Mouse (Mus musculus) CH12.LX (cell line): ENCODE results near the gene Syna. TPM values are rescaled to one million over a fixed set of nuclear protein-coding genes. Genes with fewer than 3 reads are reported as not detected.

Source experiments
- DNase-seq: peaks from one replicate; pipeline ENCODE4 v3.0.0-alpha.2; 2013; ENCODE audit errors: extremely low read depth
- H3K27ac ChIP-seq: 2 replicates; pipeline ENCODE4 v1.5.1; 2012; ENCODE audit warnings: low read depth, mild to moderate bottlenecking, control low read depth, moderate library complexity; ENCODE audit not compliant: insufficient read depth
- H3K27me3 ChIP-seq: replicated peaks from 2 replicates; pipeline ENCODE3; 2012; ENCODE audit warnings: inconsistent platforms
- H3K36me3 ChIP-seq, 2 experiments: replicated peaks in 1 of 2; 2 replicates each; pipeline versions ENCODE3 to v1.6.1; 2012; ENCODE audit warnings: inconsistent platforms in 1 of 2, low read length in 1 of 2, mild to moderate bottlenecking in 1 of 2, mixed read lengths in 1 of 2, moderate library complexity in 1 of 2; ENCODE audit not compliant: control insufficient read depth in 1 of 2, insufficient read depth in 1 of 2
- H3K4me1 ChIP-seq, 2 experiments: 2 replicates each; pipeline ENCODE4 v1.6.1; 2012; ENCODE audit warnings: inconsistent platforms in 1 of 2, moderate library complexity in 1 of 2; ENCODE audit not compliant: insufficient read depth in 2 of 2, control insufficient read depth in 1 of 2
- H3K4me2 ChIP-seq: 2 replicates; pipeline ENCODE4 v1.6.1; 2012; ENCODE audit warnings: low read depth, mild to moderate bottlenecking, control low read depth; ENCODE audit not compliant: poor library complexity, insufficient read depth, severe bottlenecking
- H3K4me3 ChIP-seq, 3 experiments: fragments of 150-350 bp in 1 of 3; sonication (generic) in 1 of 3; replicated peaks in 1 of 3; 2 replicates each; pipeline versions ENCODE3 to v1.5.1; 2011 to 2012; ENCODE audit warnings: low read depth in 2 of 3, low read length in 2 of 3, mild to moderate bottlenecking in 2 of 3, moderate library complexity in 2 of 3, control low read depth in 1 of 3, improper control_type of control experiment in 1 of 3, inconsistent platforms in 1 of 3, mixed read lengths in 1 of 3; ENCODE audit not compliant: poor library complexity in 1 of 3
- H3K79me2 ChIP-seq: replicated peaks from 2 replicates; pipeline ENCODE4 v1.6.1; 2012; ENCODE audit warnings: mild to moderate bottlenecking, moderate library complexity; ENCODE audit not compliant: control insufficient read depth, poor library complexity, insufficient read depth, severe bottlenecking; ENCODE audit errors: extremely low read depth
- H3K9ac ChIP-seq: 2 replicates; pipeline ENCODE4 v1.6.1; 2012; ENCODE audit warnings: low read depth, mild to moderate bottlenecking, control low read depth, moderate library complexity; ENCODE audit not compliant: insufficient read depth
- H3K9me3 ChIP-seq: replicated peaks from 2 replicates; pipeline ENCODE3; 2012; ENCODE audit warnings: low read length, inconsistent platforms, mixed read lengths
- BHLHE40 ChIP-seq: IDR thresholded peaks from 2 replicates; pipeline ENCODE4 v1.6.1; 2011; ENCODE audit warnings: mild to moderate bottlenecking, low read depth, low read length, improper control_type of control experiment
- CHD2 ChIP-seq: IDR thresholded peaks from 2 replicates; pipeline ENCODE4 v1.6.1; 2011; ENCODE audit warnings: low read length, improper control_type of control experiment
- CTCF ChIP-seq, 2 experiments: IDR thresholded peaks in 1 of 2; conservative IDR thresholded peaks in 1 of 2; 2 replicates each; pipeline ENCODE4 v1.5.1; 2011 to 2012; ENCODE audit warnings: low read depth in 2 of 2, low read length in 2 of 2, improper control_type of control experiment in 1 of 2, inconsistent platforms in 1 of 2, mild to moderate bottlenecking in 1 of 2, moderate library complexity in 1 of 2
- EP300 ChIP-seq: IDR thresholded peaks from 2 replicates; pipeline ENCODE4 v1.6.1; 2011; ENCODE audit warnings: low read length, improper control_type of control experiment
- ETS1 ChIP-seq: conservative IDR thresholded peaks from 2 replicates; pipeline ENCODE4 v1.6.1; 2012; ENCODE audit warnings: low read depth, mild to moderate bottlenecking, inconsistent platforms, low read length, improper control_type of control experiment, moderate library complexity
- HCFC1 ChIP-seq: IDR thresholded peaks from 2 replicates; pipeline ENCODE4 v1.6.1; 2012; ENCODE audit warnings: low read depth, mild to moderate bottlenecking, inconsistent platforms, low read length, improper control_type of control experiment
- IRF4 ChIP-seq: IDR thresholded peaks from 2 replicates; pipeline ENCODE4 v1.6.1; 2014; ENCODE audit warnings: low read depth, mild to moderate bottlenecking, inconsistent platforms, low read length, improper control_type of control experiment
- JUND ChIP-seq: conservative IDR thresholded peaks from 2 replicates; pipeline ENCODE4 v1.6.1; 2011; ENCODE audit warnings: low read depth, low read length, improper control_type of control experiment
- MAFK ChIP-seq: IDR thresholded peaks from 2 replicates; pipeline ENCODE4 v1.6.1; 2011; ENCODE audit warnings: low read length, improper control_type of control experiment; ENCODE audit not compliant: insufficient replicate concordance
- MAX ChIP-seq: IDR thresholded peaks from 2 replicates; pipeline ENCODE4 v1.6.1; 2011; ENCODE audit warnings: low read length, improper control_type of control experiment
- MYC ChIP-seq: IDR thresholded peaks from 2 replicates; pipeline ENCODE4 v1.6.1; 2011; ENCODE audit warnings: low read depth, mild to moderate bottlenecking, improper control_type of control experiment, low read length
- NELFE ChIP-seq: IDR thresholded peaks from 2 replicates; pipeline ENCODE4 v1.6.1; 2011; ENCODE audit warnings: low read depth, low read length, improper control_type of control experiment
- PAX5 ChIP-seq: IDR thresholded peaks from 2 replicates; pipeline ENCODE4 v1.6.1; 2012; ENCODE audit warnings: low read length, inconsistent platforms, mixed read lengths
- POLR2AphosphoS2 ChIP-seq: IDR thresholded peaks from 2 replicates; pipeline ENCODE4 v1.6.1; 2011; ENCODE audit warnings: low read depth, low read length, improper control_type of control experiment
- RCOR1 ChIP-seq: conservative IDR thresholded peaks from 2 replicates; pipeline ENCODE4 v1.6.1; 2012; ENCODE audit warnings: low read depth, mild to moderate bottlenecking, inconsistent platforms, low read length, improper control_type of control experiment
- SMC3 ChIP-seq: IDR thresholded peaks from 2 replicates; pipeline ENCODE4 v1.6.1; 2011; ENCODE audit warnings: low read depth, low read length, improper control_type of control experiment
- TBP ChIP-seq: conservative IDR thresholded peaks from 2 replicates; pipeline ENCODE4 v1.6.1; 2011; ENCODE audit warnings: low read depth, low read length, improper control_type of control experiment
- UBTF ChIP-seq: IDR thresholded peaks from 2 replicates; pipeline ENCODE4 v1.6.1; 2012; ENCODE audit warnings: low read depth, mild to moderate bottlenecking, inconsistent platforms, low read length, improper control_type of control experiment, moderate library complexity
- USF1 ChIP-seq: IDR thresholded peaks from 2 replicates; pipeline ENCODE4 v1.6.1; 2014; ENCODE audit warnings: low read depth, mild to moderate bottlenecking, inconsistent platforms, low read length, improper control_type of control experiment
- ZC3H11A ChIP-seq: IDR thresholded peaks from 2 replicates; pipeline ENCODE4 v1.6.1; 2012; ENCODE audit warnings: low read depth, mild to moderate bottlenecking, inconsistent platforms, low read length, improper control_type of control experiment
- dilution Hi-C: fragments of 300-500 bp; cut with MboI; formaldehyde crosslinking; loops from 2 replicates; pipeline ENCODE4 v1.14.3; 2020; ENCODE audit warnings: low sequenced_read_pairs; ENCODE audit not compliant: extremely low pct_unique_long_range_greater_than_20kb, extremely low pct_ligation_motif_present
- in situ Hi-C: fragments of 300-500 bp; cut with MboI; formaldehyde crosslinking; loops from 3 replicates; pipeline ENCODE4 v1.14.3; 2019; ENCODE audit warnings: low sequenced_read_pairs, low pct_ligation_motif_present, low pct_unique_long_range_greater_than_20kb, mixed read lengths
- polyA plus RNA-seq: library from polyadenylated mRNA; unstranded; fragments of >175 nt; gene quantifications from 2 replicates; pipeline ENCODE4 v1.2.1, GENCODE M21; 2012; ENCODE audit warnings: low read depth; ENCODE audit not compliant: insufficient read length
- total RNA-seq, 2 experiments: library from RNA; depleted of rRNA; stranded (reverse); fragments of 300-350 nt in 1 of 2; fragments of >200 nt in 1 of 2; gene quantifications; 2 replicates each; pipeline ENCODE4 v1.2.3; 2012 to 2014

Syna gene
- total and polyA plus RNA-seq, 3 experiments: 0.13 to 4.0 (median 0.13) TPM

DNA sequence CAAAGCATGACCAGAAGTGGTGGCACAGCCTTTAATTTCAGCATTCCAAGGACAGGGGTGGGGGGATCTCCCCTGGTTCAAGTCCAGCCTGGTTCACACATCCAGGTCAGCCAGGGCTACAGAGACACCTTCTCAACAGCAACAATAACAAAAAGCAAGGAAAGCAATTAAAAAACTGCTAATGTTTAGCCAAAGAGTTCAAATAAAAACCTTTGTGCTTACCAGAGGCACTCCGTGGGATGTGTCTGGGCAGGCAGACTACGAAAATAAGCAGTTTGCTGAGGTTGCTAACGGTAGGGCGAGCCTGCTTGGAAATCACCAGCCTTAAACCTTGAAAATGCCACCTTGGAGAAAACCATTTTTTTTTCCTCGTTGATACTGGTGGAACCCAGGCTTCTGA, 21.2 kb upstream of the Syna start, which contains the start of gene Rfc2:
Gene Rfc2, plus strand, starts transcription at position 221 of the 400 bp plus-strand sequence.
- in situ Hi-C loops: loop anchor here (5.0 kb wide), 2 partner anchors 36 to 84 kb away; partner anchors contain the start of gene Lat2
- Histone ChIP-seq H3K9me3 (no peaks in the 10 kb centered on the region), H3K79me2 (peaks cover 36% of the 10 kb centered on the region), H3K36me3 (peaks cover 2 to 17% of the 10 kb centered on the region in 2 experiments), H3K27ac (no peak within 1 kb of the TSS), H3K4me2 (no peak within 1 kb of the TSS), H3K9ac (0 out of 2 replicates have a peak within 1 kb of the TSS, but pooled peaks have one; percentile 22), H3K4me3 (no peak within 1 kb of the TSS), H3K27me3 (no peaks in the 10 kb centered on the region), H3K4me1 (peaks cover 2 to 47% of the 10 kb centered on the region in 2 experiments; a peak in 3 of 4 replicates)
- DNase-seq: no peak
- dilution Hi-C loops: no loop called here
- TF ChIP-seq UBTF (no peak), POLR2AphosphoS2 (no peak), BHLHE40 (no peak), PAX5 (no peak), NELFE (no peak)

DNA sequence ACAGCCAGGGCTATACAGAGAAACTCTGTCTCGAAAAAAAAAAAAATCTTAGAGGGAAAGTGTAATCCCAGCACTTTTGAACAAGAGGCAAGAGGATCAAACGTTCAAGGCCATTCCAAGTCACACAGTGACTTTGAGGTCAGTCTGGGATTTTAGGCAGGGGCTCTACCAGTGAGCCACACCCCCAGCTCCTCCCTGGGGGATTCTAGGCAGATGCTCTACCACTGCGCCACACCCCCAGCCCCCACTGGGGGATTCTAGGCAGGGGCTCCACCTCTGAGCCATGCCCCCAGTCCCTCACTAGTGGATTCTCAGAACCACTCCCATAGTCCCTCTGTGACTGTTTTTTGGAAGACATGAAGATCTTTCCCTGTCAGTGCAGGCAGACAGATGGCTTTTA, 19.2 kb upstream of the Syna start:
- TF ChIP-seq HCFC1: no peak
- no peak for TF ChIP-seq MYC
- TF ChIP-seq IRF4: no peak
- TF ChIP-seq JUND: no peak
- no peak for TF ChIP-seq CHD2
- TF ChIP-seq TBP: no peak
- no peak for TF ChIP-seq EP300
- Histone ChIP-seq H3K27ac (no peak overlapping the region), H3K9me3 (no peaks in the 10 kb centered on the region), H3K9ac (no peak overlapping the region), H3K4me1 (peaks cover 2 to 31% of the 10 kb centered on the region in 2 experiments; a peak in 3 of 4 replicates), H3K4me3 (no peak overlapping the region), H3K79me2 (peaks cover 15% of the 10 kb centered on the region), H3K36me3 (no peaks in the 10 kb centered on the region), H3K27me3 (no peaks in the 10 kb centered on the region), H3K4me2 (no peak overlapping the region)
- dilution Hi-C loops (no loop called here), in situ Hi-C loops (no loop called here)
- DNase-seq: peak; percentile 35

DNA sequence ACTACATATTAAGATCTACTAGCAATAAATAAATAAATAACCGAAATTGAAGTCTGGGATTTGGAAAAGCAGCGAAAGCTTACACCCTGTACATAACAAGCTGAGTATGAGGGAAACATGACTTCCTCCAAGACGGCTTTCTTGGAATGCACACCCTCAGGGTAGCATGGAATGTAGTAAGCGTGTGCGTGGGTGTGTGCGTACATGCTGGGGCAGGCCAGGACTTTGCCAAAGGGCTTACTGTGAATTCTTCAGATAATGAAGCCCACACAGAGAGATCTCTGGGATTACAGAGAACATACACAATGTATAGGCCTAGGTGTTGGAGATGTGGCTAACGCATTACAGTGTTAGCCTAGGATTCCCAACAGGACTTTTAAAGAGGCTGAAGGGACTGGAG, 17.6 kb upstream of the Syna start:
- no peak for DNase-seq
- no peaks in the 10 kb centered on the region for H3K79me2 ChIP-seq
- in situ Hi-C loops: no loop called here
- no peaks in the 10 kb centered on the region for H3K36me3 ChIP-seq
- TF ChIP-seq MAX (no peak), MYC (no peak), CHD2 (no peak), MAFK (no peak), ETS1 (no peak), NELFE (no peak), CTCF (conservative IDR thresholded peaks at IDR 0.05 in 1 of 2, IDR thresholded peaks at IDR 0.05 in 1 of 2; ENCODE audit: low read depth in 2 of 2, low read length in 2 of 2) (no peak), SMC3 (no peak), RCOR1 (no peak), ZC3H11A (no peak), USF1 (no peak), TBP (no peak)
- no peaks in the 10 kb centered on the region for H3K27me3 ChIP-seq
- no peaks in the 10 kb centered on the region for H3K9me3 ChIP-seq
- no peak overlapping the region for H3K4me2 ChIP-seq
- peaks cover 2 to 41% of the 10 kb centered on the region in 2 experiments; a peak in 3 of 4 replicates for H3K4me1 ChIP-seq
- no peak overlapping the region for H3K9ac ChIP-seq
- dilution Hi-C loops: no loop called here
- no peak overlapping the region for H3K27ac ChIP-seq
- H3K4me3 ChIP-seq: no peak overlapping the region
